Mouse (Mus musculus) forebrain, embryonic 10.5 days (tissue): ENCODE results near the gene Tmem236. TPM values are rescaled to one million over a fixed set of nuclear protein-coding genes. Genes with fewer than 3 reads are reported as not detected.
A peak's percentile ranks its signal among the peaks of the same experiment; 100 is the strongest.

Experiments
- DNase-seq: peaks from one replicate; pipeline ENCODE4 v3.0.0-alpha.2; 2017; ENCODE audit warnings: low spot score; ENCODE audit errors: extremely low spot score
- H3K27ac ChIP-seq: fragments of 300-500 bp; sonication (generic); 2 replicates; pipeline ENCODE4 v1.5.1; 2016; ENCODE audit warnings: mild to moderate bottlenecking
- H3K27me3 ChIP-seq: fragments of 300-500 bp; sonication (generic); 2 replicates; pipeline ENCODE4 v1.6.1; 2016; ENCODE audit warnings: mild to moderate bottlenecking; ENCODE audit not compliant: poor library complexity, severe bottlenecking
- H3K36me3 ChIP-seq: fragments of 300-500 bp; sonication (generic); replicated peaks from 2 replicates; pipeline ENCODE4 v1.6.1; 2016; ENCODE audit warnings: mild to moderate bottlenecking, moderate library complexity
- H3K4me1 ChIP-seq: fragments of 300-500 bp; sonication (generic); 2 replicates; pipeline ENCODE4 v1.6.1; 2016
- H3K4me3 ChIP-seq: fragments of 300-500 bp; sonication (generic); 2 replicates; pipeline ENCODE4 v1.5.1; 2016; ENCODE audit warnings: mild to moderate bottlenecking, moderate library complexity
- H3K9me3 ChIP-seq: fragments of 300-500 bp; sonication (generic); 2 replicates; pipeline ENCODE4 v1.6.1; 2016; ENCODE audit warnings: mild to moderate bottlenecking, moderate library complexity
- WGBS: fragments of 180-500 bp; shearing (Covaris S2); methylation state at CpG from one replicate; pipeline ENCODE4 v1.1.7; 2016; 5-methylcytosine and 5-hydroxymethylcytosine counted together
- polyA plus RNA-seq: library from polyadenylated mRNA; unstranded; fragments of >200 nt; fragmentation: Nextera tagmentation; extraction: Ambion mirVana; gene quantifications from 2 replicates; pipeline ENCODE4 v1.2.1, GENCODE M21; 2016

Gene Tmem236
- polyA plus RNA-seq, 1 experiment from 2014 or later: not detected

- DNase-seq: no peak
- no peaks in the 10 kb centered on the region for H3K4me1 ChIP-seq
- 96% methylated on average over 1 of the region's 1 CpGs for WGBS
- no peaks in the 10 kb centered on the region for H3K36me3 ChIP-seq
- H3K9me3 ChIP-seq: no peaks in the 10 kb centered on the region
- no peaks in the 10 kb centered on the region for H3K27me3 ChIP-seq
- H3K4me3 ChIP-seq: no peak overlapping the region
- no peak overlapping the region for H3K27ac ChIP-seq
These were observed 30.0 kb downstream of the Tmem236 start for GRCm38 (mm10) chr2:14204308-14204707.

GRCm38 (mm10) chr2:14206798-14207197 lies 32.5 kb downstream of the Tmem236 start:
- H3K9me3 ChIP-seq: no peaks in the 10 kb centered on the region
- H3K36me3 ChIP-seq: no peaks in the 10 kb centered on the region
- H3K27ac ChIP-seq: no peak overlapping the region
- H3K4me1 ChIP-seq: no peaks in the 10 kb centered on the region
- H3K27me3 ChIP-seq: no peaks in the 10 kb centered on the region
- DNase-seq: no peak
- no peak overlapping the region for H3K4me3 ChIP-seq
- 78% methylated on average over 4 of the region's 4 CpGs for WGBS

- Histone ChIP-seq H3K27me3 (no peaks in the 10 kb centered on the region), H3K27ac (no peak overlapping the region), H3K36me3 (no peaks in the 10 kb centered on the region), H3K4me3 (no peak overlapping the region), H3K9me3 (no peaks in the 10 kb centered on the region), H3K4me1 (peaks cover 11% of the 10 kb centered on the region)
- DNase-seq: no peak
- 86% methylated on average over 1 of the region's 1 CpGs for WGBS
These were observed 36.4 kb downstream of the Tmem236 start for GRCm38 (mm10) chr2:14210731-14211130.

GRCm38 (mm10) chr2:14211606-14212005 lies 37.3 kb downstream of the Tmem236 start:
- Histone ChIP-seq H3K27ac (no peak overlapping the region), H3K9me3 (no peaks in the 10 kb centered on the region), H3K4me1 (peaks cover 11% of the 10 kb centered on the region), H3K27me3 (no peaks in the 10 kb centered on the region), H3K4me3 (no peak overlapping the region), H3K36me3 (no peaks in the 10 kb centered on the region)
- DNase-seq: no peak

- 21% methylated on average over 3 of the region's 3 CpGs for WGBS
- DNase-seq: peak; percentile 29
- H3K4me3 ChIP-seq: no peak overlapping the region
- no peaks in the 10 kb centered on the region for H3K27me3 ChIP-seq
- H3K36me3 ChIP-seq: no peaks in the 10 kb centered on the region
- no peaks in the 10 kb centered on the region for H3K9me3 ChIP-seq
- H3K27ac ChIP-seq: 0 out of 2 replicates have a peak overlapping the region, but pooled peaks have one; percentile 40
- peaks cover 11% of the 10 kb centered on the region for H3K4me1 ChIP-seq
These were observed 40.4 kb downstream of the Tmem236 start for GRCm38 (mm10) chr2:14214764-14215163.

GRCm38 (mm10) chr2:14216653-14217052 lies 42.3 kb downstream of the Tmem236 start:
- 89% methylated on average over 3 of the region's 3 CpGs for WGBS
- Histone ChIP-seq H3K4me3 (no peak overlapping the region), H3K27ac (no peak overlapping the region), H3K4me1 (peaks cover 11% of the 10 kb centered on the region), H3K36me3 (no peaks in the 10 kb centered on the region), H3K9me3 (no peaks in the 10 kb centered on the region), H3K27me3 (no peaks in the 10 kb centered on the region)
- no peak for DNase-seq

- Histone ChIP-seq H3K27me3 (no peaks in the 10 kb centered on the region), H3K36me3 (no peaks in the 10 kb centered on the region), H3K4me3 (no peak overlapping the region), H3K27ac (no peak overlapping the region), H3K9me3 (no peaks in the 10 kb centered on the region), H3K4me1 (peaks cover 18% of the 10 kb centered on the region)
- 79% methylated on average over 6 of the region's 6 CpGs for WGBS
- no peak for DNase-seq
These were observed 43.8 kb downstream of the Tmem236 start for GRCm38 (mm10) chr2:14218126-14218525.

GRCm38 (mm10) chr2:14224387-14224786 lies 50.1 kb downstream of the Tmem236 start:
- no peaks in the 10 kb centered on the region for H3K36me3 ChIP-seq
- no peaks in the 10 kb centered on the region for H3K9me3 ChIP-seq
- no peak overlapping the region for H3K4me3 ChIP-seq
- no peak for DNase-seq
- no peak overlapping the region for H3K27ac ChIP-seq
- peaks cover 11% of the 10 kb centered on the region for H3K4me1 ChIP-seq
- 86% methylated on average over 3 of the region's 4 CpGs for WGBS
- no peaks in the 10 kb centered on the region for H3K27me3 ChIP-seq

- H3K36me3 ChIP-seq: no peaks in the 10 kb centered on the region
- H3K4me1 ChIP-seq: 0 out of 2 replicates have a peak, but pooled peaks cover 3% of the 10 kb centered on the region
- no peaks in the 10 kb centered on the region for H3K27me3 ChIP-seq
- H3K27ac ChIP-seq: no peak overlapping the region
- no peak for DNase-seq
- no peaks in the 10 kb centered on the region for H3K9me3 ChIP-seq
- no peak overlapping the region for H3K4me3 ChIP-seq
- WGBS: 87% methylated on average over 6 of the region's 6 CpGs
These were observed 54.2 kb downstream of the Tmem236 start for GRCm38 (mm10) chr2:14228495-14228894.

GRCm38 (mm10) chr2:14229149-14229548 lies 54.8 kb downstream of the Tmem236 start, which contains the start of gene Mrc1:
Gene Mrc1, plus strand, starts transcription at chr2:14229392.
- no peaks in the 10 kb centered on the region for H3K9me3 ChIP-seq
- H3K27me3 ChIP-seq: no peaks in the 10 kb centered on the region
- WGBS: 67% methylated on average over 3 of the region's 3 CpGs
- H3K36me3 ChIP-seq: no peaks in the 10 kb centered on the region
- DNase-seq: no peak
- 0 out of 2 replicates have a peak, but pooled peaks cover 3% of the 10 kb centered on the region for H3K4me1 ChIP-seq
- H3K4me3 ChIP-seq: no peak within 1 kb of the TSS
- no peak within 1 kb of the TSS for H3K27ac ChIP-seq

GRCm38 (mm10) chr2:14229979-14230378 lies 55.7 kb downstream of the Tmem236 start:
- Histone ChIP-seq H3K27ac (no peak overlapping the region), H3K4me1 (0 out of 2 replicates have a peak, but pooled peaks cover 3% of the 10 kb centered on the region), H3K36me3 (no peaks in the 10 kb centered on the region), H3K9me3 (no peaks in the 10 kb centered on the region), H3K27me3 (no peaks in the 10 kb centered on the region), H3K4me3 (no peak overlapping the region)
- 93% methylated on average over 14 of the region's 14 CpGs for WGBS
- no peak for DNase-seq

GRCm38 (mm10) chr2:14232897-14233296 lies 58.6 kb downstream of the Tmem236 start:
- H3K4me3 ChIP-seq: no peak overlapping the region
- H3K27me3 ChIP-seq: no peaks in the 10 kb centered on the region
- H3K9me3 ChIP-seq: no peaks in the 10 kb centered on the region
- 0 out of 2 replicates have a peak, but pooled peaks cover 3% of the 10 kb centered on the region for H3K4me1 ChIP-seq
- no peak overlapping the region for H3K27ac ChIP-seq
- 89% methylated on average over 1 of the region's 1 CpGs for WGBS
- no peaks in the 10 kb centered on the region for H3K36me3 ChIP-seq
- DNase-seq: no peak

- Histone ChIP-seq H3K27me3 (no peaks in the 10 kb centered on the region), H3K9me3 (no peaks in the 10 kb centered on the region), H3K27ac (no peak overlapping the region), H3K4me3 (no peak overlapping the region), H3K4me1 (0 out of 2 replicates have a peak, but pooled peaks cover under 1% of the 10 kb centered on the region), H3K36me3 (no peaks in the 10 kb centered on the region)
- DNase-seq: no peak
- WGBS: 81% methylated on average over 2 of the region's 2 CpGs
These were observed 59.7 kb downstream of the Tmem236 start for GRCm38 (mm10) chr2:14233983-14234382.

GRCm38 (mm10) chr2:14235319-14235718 lies 61.0 kb downstream of the Tmem236 start:
- Histone ChIP-seq H3K36me3 (no peaks in the 10 kb centered on the region), H3K9me3 (no peaks in the 10 kb centered on the region), H3K4me3 (no peak overlapping the region), H3K4me1 (no peaks in the 10 kb centered on the region), H3K27me3 (no peaks in the 10 kb centered on the region), H3K27ac (no peak overlapping the region)
- no peak for DNase-seq
- 87% methylated on average over 5 of the region's 5 CpGs for WGBS
